Mouse (Mus musculus) lung, embryonic 15.5 days (tissue): ENCODE results near the gene Ssmem1. TPM values are rescaled to one million over a fixed set of nuclear protein-coding genes. Genes with fewer than 3 reads are reported as not detected.
A peak's percentile ranks its signal among the peaks of the same experiment; 100 is the strongest.

Experiments used
- ATAC-seq: fragments of 200-750 bp; cut with Nextera tagmentation; 2 replicates; pipeline ENCODE4 v1.8.0; 2017; ENCODE audit warnings: moderate number of reproducible peaks, borderline replicate concordance; ENCODE audit not compliant: low FRiP score, low TSS enrichment; ENCODE audit errors: extremely low read depth
- H3K27ac ChIP-seq: fragments of 300-500 bp; sonication (generic); 2 replicates; pipeline ENCODE4 v1.5.1; 2015; ENCODE audit warnings: moderate library complexity, mild to moderate bottlenecking, inconsistent platforms
- H3K27me3 ChIP-seq: fragments of 300-500 bp; sonication (generic); 2 replicates; pipeline ENCODE4 v1.6.1; 2015; ENCODE audit warnings: inconsistent platforms
- H3K36me3 ChIP-seq: fragments of 300-500 bp; sonication (generic); 2 replicates; pipeline ENCODE4 v1.6.1; 2015; ENCODE audit warnings: inconsistent platforms
- H3K4me1 ChIP-seq: fragments of 300-500 bp; sonication (generic); 2 replicates; pipeline ENCODE4 v1.6.1; 2015; ENCODE audit warnings: inconsistent platforms
- H3K4me2 ChIP-seq: fragments of 300-500 bp; sonication (generic); 2 replicates; pipeline ENCODE4 v1.6.1; 2015; ENCODE audit warnings: inconsistent platforms, mild to moderate bottlenecking, moderate library complexity
- H3K4me3 ChIP-seq: fragments of 300-500 bp; sonication (generic); 2 replicates; pipeline ENCODE4 v1.5.1; 2015; ENCODE audit warnings: mild to moderate bottlenecking, inconsistent platforms
- H3K9ac ChIP-seq: fragments of 300-500 bp; sonication (generic); 2 replicates; pipeline ENCODE4 v1.6.1; 2015; ENCODE audit warnings: inconsistent platforms
- H3K9me3 ChIP-seq: fragments of 300-500 bp; sonication (generic); 2 replicates; pipeline ENCODE4 v1.6.1; 2016; ENCODE audit warnings: inconsistent platforms
- WGBS: fragments of 180-500 bp; shearing (Covaris S2); methylation state at CpG from one replicate; pipeline ENCODE4 v1.1.7; 2015; 5-methylcytosine and 5-hydroxymethylcytosine counted together
- polyA plus RNA-seq: library from polyadenylated mRNA; unstranded; fragments of >200 nt; fragmentation: Nextera tagmentation; extraction: Ambion mirVana; gene quantifications from 2 replicates; pipeline ENCODE4 v1.2.1, GENCODE M21; 2015

The Ssmem1 gene
- polyA plus RNA-seq: 0.12 TPM in 1 of 2 replicates, not detected in the other

DNA sequence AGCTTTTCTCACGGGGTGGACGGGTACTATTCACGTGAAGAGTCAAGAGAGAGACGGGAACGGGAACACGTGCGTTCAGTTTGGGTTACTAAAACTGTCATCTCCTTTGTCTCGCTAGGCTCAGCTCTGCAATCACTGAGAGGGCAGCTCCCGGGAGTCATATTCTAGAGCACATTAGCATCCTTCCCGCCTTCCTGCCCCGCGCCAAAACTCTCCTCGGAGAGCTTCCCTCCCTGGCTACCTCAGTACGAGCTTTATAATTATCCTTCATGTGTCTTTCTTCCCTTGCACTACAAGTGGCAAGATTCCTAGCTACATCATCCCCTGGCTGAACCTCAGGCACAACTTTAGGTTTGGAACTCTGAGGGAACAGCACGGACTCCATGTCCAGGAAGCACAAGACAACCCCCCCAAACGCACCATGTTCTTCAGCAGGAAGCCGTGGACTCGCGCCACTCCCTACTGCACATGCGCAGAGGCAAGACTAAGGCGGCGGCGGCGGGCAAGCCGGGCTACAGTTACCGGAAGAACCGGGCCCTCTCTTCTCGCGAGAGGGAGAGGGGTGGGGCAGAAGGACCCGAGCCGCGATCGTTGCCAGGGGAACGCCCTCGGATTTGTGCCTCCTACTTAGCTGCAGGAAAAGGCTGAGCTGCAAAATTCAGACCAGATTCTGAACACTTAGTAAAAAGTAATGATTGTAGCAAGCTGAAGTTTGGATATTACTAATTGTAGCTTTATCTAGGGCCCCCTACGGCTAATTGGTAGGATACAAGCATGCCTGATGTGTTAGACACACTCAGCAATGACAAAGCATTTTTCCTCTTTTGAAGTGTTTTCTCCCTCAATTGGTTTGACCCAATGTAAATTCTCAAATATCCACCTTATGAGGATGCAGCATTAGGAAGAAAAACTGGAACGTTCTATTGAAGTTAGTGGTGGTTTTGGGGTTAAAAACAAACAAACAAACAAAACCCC lies at the start of gene Ssmem1, which contains the start of gene Tmem209:
TSS of gene Ssmem1 (plus strand) at position 585 of the 975 bp plus-strand sequence.
TSS of gene Tmem209 (minus strand) at position 519 of the 975 bp plus-strand sequence.
- Histone ChIP-seq H3K27ac (peak within 1 kb of the TSS; percentile 97), H3K36me3 (peaks cover 14% of the 10 kb centered on the region; the same call in 1 of the 2 replicates), H3K27me3 (no peaks in the 10 kb centered on the region), H3K4me2 (peak within 1 kb of the TSS; percentile 59), H3K4me3 (peak within 1 kb of the TSS; percentile 54), H3K9me3 (no peaks in the 10 kb centered on the region), H3K4me1 (peaks cover 17% of the 10 kb centered on the region), H3K9ac (peak within 1 kb of the TSS; percentile 79)
- ATAC-seq: peak; percentile 98
- under 1% methylated on average over 37 of the region's 37 CpGs for WGBS

DNA sequence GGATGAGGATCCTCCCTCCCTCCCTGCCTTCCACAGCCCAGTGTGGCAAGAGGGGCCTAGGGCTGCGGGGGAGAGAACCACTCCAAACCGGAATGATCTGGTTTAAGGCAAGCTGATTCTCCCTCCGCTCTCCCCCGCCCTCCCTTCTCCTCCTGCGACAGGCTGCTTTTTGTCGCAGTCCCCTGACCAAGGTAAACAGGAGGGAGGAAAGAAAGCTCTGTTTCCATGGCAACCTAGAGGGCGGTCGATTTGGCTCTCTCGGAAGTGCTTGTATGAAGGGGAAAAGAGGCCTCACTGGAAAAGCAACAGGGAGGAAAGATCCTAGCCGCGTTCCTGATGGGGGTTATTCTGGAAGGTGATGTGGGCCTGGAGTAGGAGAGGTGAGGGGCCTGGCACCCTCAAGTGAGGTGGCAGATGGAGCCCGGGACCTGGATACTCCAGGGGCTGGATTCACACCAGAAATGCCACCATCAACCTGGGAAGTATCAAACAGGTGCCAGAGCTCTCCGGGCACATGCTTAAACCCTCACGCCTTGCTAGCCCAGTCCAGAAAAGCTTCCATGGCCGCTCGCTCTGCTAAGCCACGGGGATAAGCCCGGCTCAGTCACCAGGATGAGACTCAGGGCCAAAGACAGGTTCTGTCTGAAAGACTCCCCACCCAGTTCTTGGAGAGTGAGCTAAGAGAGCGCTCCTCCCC lies 48.8 kb upstream of the Ssmem1 start:
- H3K36me3 ChIP-seq: no peaks in the 10 kb centered on the region
- peak overlapping the region; percentile 97 for H3K27ac ChIP-seq
- peak; percentile 83 for ATAC-seq
- 13% methylated on average over 19 of the region's 19 CpGs for WGBS
- peak overlapping the region; percentile 82 for H3K4me2 ChIP-seq
- no peaks in the 10 kb centered on the region for H3K9me3 ChIP-seq
- H3K27me3 ChIP-seq: no peaks in the 10 kb centered on the region
- peak overlapping the region; percentile 53 for H3K9ac ChIP-seq
- H3K4me1 ChIP-seq: peaks cover 34% of the 10 kb centered on the region
- peak overlapping the region; percentile 5; the same call in 1 of the 2 replicates for H3K4me3 ChIP-seq

DNA sequence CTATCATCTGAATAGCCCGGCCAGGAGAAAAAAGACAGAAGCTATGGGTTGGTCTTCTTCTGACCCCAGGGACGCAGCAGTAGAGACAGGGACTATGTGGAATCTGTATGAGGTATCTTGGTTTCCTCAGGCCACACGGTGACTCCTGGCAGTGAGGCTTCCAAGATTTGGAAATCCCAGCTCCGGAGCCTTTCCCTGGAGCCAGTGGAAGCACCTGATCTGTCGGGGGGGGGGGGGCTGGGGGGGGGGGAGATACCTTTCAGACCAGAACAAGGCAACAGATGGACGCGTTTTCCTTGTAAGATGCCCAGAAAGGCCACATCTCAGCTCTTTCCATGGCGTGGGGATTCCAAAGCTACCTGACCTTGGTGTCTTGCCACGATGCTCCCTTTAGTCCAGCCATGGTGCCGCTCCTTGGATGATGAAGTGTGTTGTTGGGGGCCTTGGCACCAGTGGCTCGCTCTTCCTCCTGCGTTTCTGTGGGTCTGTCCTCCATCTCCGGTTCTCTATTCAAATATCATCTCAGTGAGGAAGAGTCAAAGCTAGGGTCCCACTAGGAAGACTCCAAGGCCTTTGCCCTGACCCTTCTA lies 47.8 kb upstream of the Ssmem1 start:
- no peaks in the 10 kb centered on the region for H3K27me3 ChIP-seq
- 82% methylated on average over 12 of the region's 13 CpGs for WGBS
- H3K4me3 ChIP-seq: no peak overlapping the region
- H3K36me3 ChIP-seq: no peaks in the 10 kb centered on the region
- H3K4me1 ChIP-seq: peaks cover 34% of the 10 kb centered on the region
- H3K4me2 ChIP-seq: no peak overlapping the region
- H3K9ac ChIP-seq: no peak overlapping the region
- no peaks in the 10 kb centered on the region for H3K9me3 ChIP-seq
- H3K27ac ChIP-seq: peak overlapping the region; percentile 97
- no peak for ATAC-seq

DNA sequence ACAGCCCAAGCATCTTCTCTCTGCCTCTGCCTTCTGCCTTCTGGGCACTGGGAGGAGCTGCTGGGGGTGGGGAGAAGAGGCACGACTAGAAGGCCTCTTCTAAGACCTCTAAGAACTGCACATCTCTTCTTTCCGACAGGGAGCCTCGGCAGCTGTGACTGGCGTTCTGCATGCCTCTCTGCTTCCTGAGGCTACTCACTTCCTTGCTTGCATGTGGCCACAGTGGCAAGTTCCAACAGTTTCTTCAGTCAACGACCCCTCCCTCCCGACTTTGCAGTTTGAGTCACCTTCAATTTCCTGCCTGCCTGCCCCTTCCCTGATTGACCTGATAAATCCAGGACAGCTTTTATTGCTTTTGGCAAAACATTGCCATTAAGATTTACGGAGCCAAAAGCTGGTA lies 46.8 kb upstream of the Ssmem1 start:
- H3K9me3 ChIP-seq: no peaks in the 10 kb centered on the region
- H3K36me3 ChIP-seq: no peaks in the 10 kb centered on the region
- H3K4me3 ChIP-seq: no peak overlapping the region
- no peak overlapping the region for H3K4me2 ChIP-seq
- H3K4me1 ChIP-seq: peaks cover 34% of the 10 kb centered on the region
- no peak for ATAC-seq
- WGBS: 20% methylated on average over 7 of the region's 7 CpGs
- peak overlapping the region; percentile 12; the same call in 1 of the 2 replicates for H3K27ac ChIP-seq
- no peaks in the 10 kb centered on the region for H3K27me3 ChIP-seq
- no peak overlapping the region for H3K9ac ChIP-seq

DNA sequence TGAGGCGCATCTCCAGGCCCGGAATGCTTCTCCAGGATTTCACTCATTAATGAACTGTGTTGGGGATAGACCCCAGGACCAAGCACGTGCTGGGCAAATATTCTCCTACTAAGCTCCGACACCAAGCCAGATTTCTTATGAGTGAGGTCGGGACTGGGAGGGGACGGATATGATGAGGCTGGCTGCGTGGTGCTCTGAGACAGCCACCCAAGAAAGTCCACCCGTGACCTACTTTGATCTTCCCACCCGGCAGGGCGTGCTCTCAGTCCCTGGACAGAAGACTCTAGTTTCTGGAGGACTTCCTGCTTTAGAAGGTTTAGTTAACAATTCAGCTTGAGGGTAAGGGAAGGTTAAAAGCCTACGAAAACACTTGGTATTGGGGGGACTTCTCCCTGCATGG lies 44.1 kb upstream of the Ssmem1 start:
- no peaks in the 10 kb centered on the region for H3K36me3 ChIP-seq
- 65% methylated on average over 11 of the region's 11 CpGs for WGBS

DNA sequence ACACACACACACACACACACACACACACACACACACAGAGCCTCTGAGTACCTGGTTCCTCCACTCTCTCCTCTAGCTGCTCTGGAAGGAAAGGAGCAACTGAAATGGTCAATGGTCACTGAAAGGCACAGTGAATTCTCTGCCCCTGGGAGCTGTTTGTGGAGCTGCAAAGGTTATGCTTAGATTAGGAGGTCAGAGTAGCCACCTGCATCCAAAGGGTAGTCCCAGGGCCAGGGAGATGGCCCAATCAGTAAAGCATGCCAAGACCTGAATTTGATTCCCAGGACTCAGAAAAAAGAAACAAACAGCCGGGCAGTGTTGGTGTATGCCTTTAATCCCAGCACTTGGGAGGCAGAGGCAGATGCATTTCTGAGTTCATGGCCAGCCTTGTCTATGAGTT lies 41.6 kb upstream of the Ssmem1 start:
- Histone ChIP-seq H3K4me1 (peaks cover 2% of the 10 kb centered on the region; the same call in 1 of the 2 replicates), H3K27ac (no peak overlapping the region)
- 71% methylated on average over 1 of the region's 1 CpGs for WGBS

More for the DNA sequence above, 44.1 kb upstream of the Ssmem1 start:
- Histone ChIP-seq H3K9me3 (no peaks in the 10 kb centered on the region), H3K27ac (no peak overlapping the region), H3K9ac (no peak overlapping the region), H3K4me3 (no peak overlapping the region), H3K4me1 (peaks cover 20% of the 10 kb centered on the region), H3K4me2 (no peak overlapping the region), H3K27me3 (no peaks in the 10 kb centered on the region)
- ATAC-seq: no peak

DNA sequence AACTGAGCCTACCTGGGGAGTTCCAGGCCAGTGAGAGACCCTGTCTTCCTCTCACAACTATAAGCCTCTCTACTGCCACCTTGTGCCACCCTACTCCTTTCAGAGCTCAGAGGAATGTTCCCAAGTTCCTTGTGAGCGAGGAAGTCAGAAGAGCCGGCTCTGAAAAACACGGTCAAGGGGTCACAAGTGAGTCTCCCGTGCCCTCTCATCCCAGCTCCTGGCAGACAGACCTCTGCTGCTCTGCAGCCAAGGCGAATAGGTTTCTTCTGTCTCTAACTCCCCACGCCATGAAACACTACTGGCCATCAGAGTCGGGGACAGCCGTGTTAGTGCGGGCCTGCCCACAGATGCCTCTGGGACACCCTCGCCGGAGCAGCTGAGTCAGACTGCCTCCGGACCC lies 41.0 kb upstream of the Ssmem1 start:
- Histone ChIP-seq H3K4me3 (no peak overlapping the region), H3K36me3 (no peaks in the 10 kb centered on the region), H3K27ac (0 out of 2 replicates have a peak overlapping the region, but pooled peaks have one; percentile 8), H3K4me2 (peak overlapping the region; percentile 22; the same call in 1 of the 2 replicates), H3K4me1 (no peaks in the 10 kb centered on the region), H3K9ac (no peak overlapping the region), H3K27me3 (no peaks in the 10 kb centered on the region), H3K9me3 (no peaks in the 10 kb centered on the region)
- ATAC-seq: peak; percentile 33; the same call in 1 of the 2 replicates
- WGBS: 54% methylated on average over 12 of the region's 12 CpGs

More for the DNA sequence above, 41.6 kb upstream of the Ssmem1 start:
- no peak for ATAC-seq
- Histone ChIP-seq H3K36me3 (no peaks in the 10 kb centered on the region), H3K27me3 (no peaks in the 10 kb centered on the region), H3K9me3 (no peaks in the 10 kb centered on the region), H3K9ac (no peak overlapping the region), H3K4me2 (no peak overlapping the region), H3K4me3 (no peak overlapping the region)

DNA sequence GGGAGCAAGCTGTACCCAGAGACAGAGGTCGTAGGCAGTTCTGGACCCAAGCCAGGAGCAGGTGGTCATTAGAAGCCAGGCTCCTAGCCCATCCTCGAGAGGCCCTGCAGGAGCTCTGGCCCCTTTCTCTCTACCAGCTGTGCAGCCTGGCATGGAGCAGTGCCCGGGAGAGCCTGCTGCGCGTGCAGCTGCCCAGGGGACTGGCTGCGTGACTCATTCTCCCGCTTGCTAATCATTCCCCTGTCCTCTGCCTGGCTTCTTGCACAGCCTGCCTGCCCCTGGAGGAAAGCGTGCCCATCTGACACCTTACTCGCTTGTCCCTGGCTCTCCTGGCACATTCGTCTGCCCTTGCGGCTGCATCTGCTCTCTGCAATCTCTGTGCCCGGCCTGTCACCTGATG lies 40.3 kb upstream of the Ssmem1 start:
- H3K27me3 ChIP-seq: no peaks in the 10 kb centered on the region
- no peak overlapping the region for H3K27ac ChIP-seq
- WGBS: 77% methylated on average over 12 of the region's 12 CpGs
- H3K4me2 ChIP-seq: no peak overlapping the region
- H3K4me1 ChIP-seq: no peaks in the 10 kb centered on the region
- H3K9me3 ChIP-seq: no peaks in the 10 kb centered on the region
- H3K36me3 ChIP-seq: no peaks in the 10 kb centered on the region
- ATAC-seq: 0 out of 2 replicates have a peak, but pooled peaks have one; percentile 19
- H3K4me3 ChIP-seq: no peak overlapping the region
- no peak overlapping the region for H3K9ac ChIP-seq

DNA sequence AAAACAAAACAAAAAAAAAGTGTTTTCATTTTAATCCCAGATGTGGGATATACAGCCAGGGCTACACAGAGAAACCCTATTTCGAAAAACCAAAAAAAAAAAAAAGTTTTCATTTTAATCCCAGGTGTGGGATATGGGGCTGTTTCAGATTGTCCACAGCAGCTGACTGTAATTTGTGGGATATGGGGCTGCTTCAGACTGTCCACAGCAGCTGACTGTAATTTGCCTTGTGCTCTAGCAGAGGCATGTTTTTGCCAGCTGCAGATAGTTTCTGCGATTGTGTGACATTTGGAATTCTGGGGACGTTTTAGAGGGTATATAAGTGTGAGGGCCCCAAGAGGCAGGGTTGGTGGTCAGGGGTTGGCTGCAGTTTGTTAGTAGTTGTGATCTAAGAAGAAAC lies 37.9 kb upstream of the Ssmem1 start:
- no peaks in the 10 kb centered on the region for H3K27me3 ChIP-seq
- H3K27ac ChIP-seq: no peak overlapping the region
- H3K36me3 ChIP-seq: no peaks in the 10 kb centered on the region
- H3K9ac ChIP-seq: no peak overlapping the region
- H3K4me1 ChIP-seq: peaks cover 7% of the 10 kb centered on the region
- WGBS: 62% methylated on average over 3 of the region's 3 CpGs
- ATAC-seq: no peak
- H3K4me2 ChIP-seq: no peak overlapping the region
- H3K9me3 ChIP-seq: no peaks in the 10 kb centered on the region
- H3K4me3 ChIP-seq: no peak overlapping the region

DNA sequence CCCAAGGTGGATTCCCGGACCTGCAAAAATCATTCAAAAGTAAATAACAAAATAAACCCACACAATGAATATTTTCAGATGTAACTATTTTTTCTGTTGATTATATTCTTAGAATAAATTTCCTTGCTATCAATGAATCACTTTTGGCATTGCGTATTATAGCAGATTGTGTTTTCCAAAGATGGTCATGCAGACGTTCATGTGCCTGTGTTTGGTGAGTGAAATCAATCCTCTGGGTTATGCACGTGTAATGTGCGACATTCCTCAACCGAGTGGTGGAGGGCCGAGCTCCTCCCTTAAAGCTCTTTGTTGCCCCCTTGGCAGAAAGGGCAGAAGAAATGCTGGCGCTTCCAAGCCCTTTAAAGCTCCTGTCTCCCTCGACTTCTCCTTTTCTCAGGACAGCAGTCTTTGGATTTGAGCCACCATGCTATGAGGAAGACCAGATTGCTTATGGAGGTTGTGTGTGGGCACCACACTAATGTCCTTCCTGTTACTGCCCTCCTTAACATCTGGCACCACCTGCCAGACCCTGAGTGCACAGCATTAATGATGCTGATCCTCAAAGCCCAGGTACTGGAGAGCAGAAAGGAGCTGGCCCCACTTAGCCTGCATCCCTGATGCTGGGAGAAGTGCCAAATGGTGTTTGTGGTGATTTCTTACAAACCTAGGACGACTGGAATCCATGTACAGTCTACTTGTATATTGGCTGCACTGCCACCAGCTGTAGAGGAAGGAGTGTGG lies 33.5 kb upstream of the Ssmem1 start:
- Histone ChIP-seq H3K27ac (peak overlapping the region; percentile 93), H3K36me3 (peaks cover 26% of the 10 kb centered on the region)
- 42% methylated on average over 10 of the region's 10 CpGs for WGBS

DNA sequence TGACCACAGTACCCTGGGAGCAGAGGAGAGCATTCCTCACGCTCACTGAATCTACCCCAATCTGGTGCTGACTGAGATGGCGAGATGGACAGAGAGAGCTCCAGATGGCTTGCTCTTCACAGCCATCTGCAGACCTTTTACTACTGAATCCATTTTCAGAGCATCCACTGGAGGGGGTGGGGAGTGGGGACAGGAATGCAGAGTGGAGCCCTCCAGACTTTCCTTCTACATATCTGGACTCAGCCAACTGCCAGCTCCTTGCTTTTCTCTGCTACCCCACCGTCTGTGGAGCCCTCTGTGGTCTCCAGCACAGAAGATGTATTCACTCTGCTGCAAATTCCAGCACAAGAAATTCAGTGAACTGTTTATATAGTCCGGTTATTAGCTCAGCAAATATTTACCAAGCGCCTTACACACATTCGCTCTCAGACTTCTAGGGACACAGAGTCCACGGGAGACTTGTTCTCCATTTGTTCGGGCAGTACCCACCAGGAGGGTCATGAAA lies 32.4 kb upstream of the Ssmem1 start:
- 39% methylated on average over 8 of the region's 8 CpGs for WGBS
- no peak overlapping the region for H3K9ac ChIP-seq
- peaks cover 36% of the 10 kb centered on the region for H3K36me3 ChIP-seq
- peaks cover 21% of the 10 kb centered on the region for H3K4me1 ChIP-seq
- no peak overlapping the region for H3K4me2 ChIP-seq
- H3K27ac ChIP-seq: peak overlapping the region; percentile 93
- H3K9me3 ChIP-seq: no peaks in the 10 kb centered on the region
- no peaks in the 10 kb centered on the region for H3K27me3 ChIP-seq
- ATAC-seq: peak; percentile 81
- H3K4me3 ChIP-seq: no peak overlapping the region

More for the DNA sequence above, 33.5 kb upstream of the Ssmem1 start:
- H3K27me3 ChIP-seq: no peaks in the 10 kb centered on the region
- H3K4me1 ChIP-seq: peaks cover 21% of the 10 kb centered on the region
- H3K4me3 ChIP-seq: no peak overlapping the region
- H3K9me3 ChIP-seq: no peaks in the 10 kb centered on the region
- H3K4me2 ChIP-seq: no peak overlapping the region
- ATAC-seq: no peak
- no peak overlapping the region for H3K9ac ChIP-seq
